Mouse (Mus musculus): ENCODE results near the gene Iqcm. TPM values are rescaled to one million over a fixed set of nuclear protein-coding genes. Genes with fewer than 3 reads are reported as not detected.
"Not testable (repeated sequence)": the region's sequence is repeated elsewhere in the genome, so short reads cannot be mapped to it uniquely, and the experiment has no call there.

Iqcm gene
- polyA plus RNA-seq (2015; fragmentation: Nextera tagmentation; extraction: Ambion mirVana), result not detected in 2 replicates

DNA sequence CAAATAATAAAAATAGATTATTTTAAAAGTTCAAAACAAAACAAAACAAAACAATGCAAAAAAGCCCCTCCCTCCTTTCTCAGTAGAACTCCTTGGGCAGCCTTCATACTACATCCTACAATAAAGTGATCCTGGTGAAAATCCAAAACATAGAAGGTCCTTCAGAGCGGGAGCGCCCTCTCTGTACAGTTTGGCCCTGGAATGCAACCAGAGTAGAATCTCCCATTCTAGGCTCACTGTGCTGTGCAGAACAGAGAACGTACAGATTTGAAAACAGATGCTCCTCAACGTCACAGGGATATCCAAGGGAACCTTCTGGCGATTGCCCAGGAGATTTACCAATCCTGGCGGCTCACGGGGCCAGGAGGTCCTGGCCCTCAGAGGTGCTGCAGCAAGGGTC lies at the start of gene Iqcm:
Gene Iqcm, plus strand, starts transcription at position 301 of the 400 bp plus-strand sequence.
- no peaks in the 10 kb centered on the region for H3K4me1 ChIP-seq (replicated peaks)
- no peak within 1 kb of the TSS for H3K27ac ChIP-seq (replicated peaks)
- no peaks in the 10 kb centered on the region for H3K9me3 ChIP-seq (replicated peaks)
- no peak for ATAC-seq (ENCODE audit: insufficient read depth)
- no peaks in the 10 kb centered on the region for H3K27me3 ChIP-seq
- WGBS (ENCODE audit: insufficient replicate concordance), result 59% methylated on average over 7 of the region's 7 CpGs
- H3K4me3 ChIP-seq (replicated peaks), result no peak within 1 kb of the TSS
- H3K9ac ChIP-seq, result no peak within 1 kb of the TSS
- H3K4me2 ChIP-seq, result no peak within 1 kb of the TSS
- H3K36me3 ChIP-seq (replicated peaks), result no peaks in the 10 kb centered on the region

GRCm38 (mm10) chr8:75406489-75406888 lies 42.0 kb upstream of the Iqcm start, which contains the start of gene Gm10358:
TSS of gene Gm10358 (minus strand) at chr8:75406589.
- H3K4me1 ChIP-seq (replicated peaks), result no peaks in the 10 kb centered on the region
- H3K9me3 ChIP-seq (replicated peaks), result no peaks in the 10 kb centered on the region
- 79% methylated on average over 5 of the region's 5 CpGs for WGBS (ENCODE audit: insufficient replicate concordance)
- no peak within 1 kb of the TSS for H3K4me3 ChIP-seq (replicated peaks)
- H3K36me3 ChIP-seq (replicated peaks), result no peaks in the 10 kb centered on the region
- H3K4me2 ChIP-seq, result no peak within 1 kb of the TSS
- no peak within 1 kb of the TSS for H3K27ac ChIP-seq (replicated peaks)
- no peak within 1 kb of the TSS for H3K9ac ChIP-seq
- no peaks in the 10 kb centered on the region for H3K27me3 ChIP-seq
- no peak for ATAC-seq (ENCODE audit: insufficient read depth)

DNA sequence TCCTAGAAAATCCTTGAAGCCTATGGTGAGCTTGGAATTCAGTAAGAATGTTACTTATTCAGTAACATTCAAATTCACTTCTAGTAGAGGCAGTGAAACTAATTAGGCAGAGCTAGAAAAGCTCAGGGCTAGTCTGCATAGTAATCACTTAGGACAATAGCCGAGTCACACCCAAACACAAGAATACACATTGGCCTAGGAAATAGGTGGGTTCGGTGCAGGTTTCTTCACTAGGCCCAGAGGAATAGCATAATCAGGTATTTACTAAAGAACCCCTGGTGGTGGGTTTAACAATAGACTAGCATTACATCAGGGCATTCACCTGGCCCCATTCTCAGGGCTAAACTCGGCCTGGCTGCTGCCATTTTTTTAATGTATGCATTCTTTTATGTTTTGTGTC lies 32.8 kb upstream of the Iqcm start:
- H3K4me2 ChIP-seq; H3K9me3 ChIP-seq (replicated peaks); H3K4me1 ChIP-seq (replicated peaks); H3K9ac ChIP-seq; ATAC-seq (ENCODE audit: insufficient read depth); H3K36me3 ChIP-seq (replicated peaks); H3K27me3 ChIP-seq; H3K27ac ChIP-seq (replicated peaks); H3K4me3 ChIP-seq (replicated peaks): not testable (repeated sequence)
- WGBS (ENCODE audit: insufficient replicate concordance), result 54% methylated on average over 3 of the region's 3 CpGs

GRCm38 (mm10) chr8:75476756-75477155 lies 28.3 kb downstream of the Iqcm start:
- no peak for ATAC-seq (ENCODE audit: insufficient read depth)
- no peak overlapping the region for H3K9ac ChIP-seq
- H3K27ac ChIP-seq (replicated peaks), result no peak overlapping the region

GRCm38 (mm10) chr8:75489035-75489678 lies 40.7 kb downstream of the Iqcm start:
- Histone ChIP-seq H3K27me3 (no peaks in the 10 kb centered on the region), H3K4me3 (replicated peaks) (no peak overlapping the region), H3K27ac (replicated peaks) (no peak overlapping the region), H3K9ac (no peak overlapping the region), H3K9me3 (replicated peaks) (no peaks in the 10 kb centered on the region), H3K4me2 (no peak overlapping the region), H3K36me3 (replicated peaks) (no peaks in the 10 kb centered on the region), H3K4me1 (replicated peaks) (no peaks in the 10 kb centered on the region)
- 58% methylated on average over 13 of the region's 13 CpGs for WGBS (ENCODE audit: insufficient replicate concordance)
- ATAC-seq (ENCODE audit: insufficient read depth), result no peak

More at GRCm38 (mm10) chr8:75476756-75477155, 28.3 kb downstream of the Iqcm start:
- Histone ChIP-seq H3K27me3 (no peaks in the 10 kb centered on the region), H3K9me3 (replicated peaks) (no peaks in the 10 kb centered on the region), H3K36me3 (replicated peaks) (no peaks in the 10 kb centered on the region), H3K4me1 (replicated peaks) (no peaks in the 10 kb centered on the region), H3K4me2 (no peak overlapping the region), H3K4me3 (replicated peaks) (no peak overlapping the region)
- 59% methylated on average over 1 of the region's 1 CpGs for WGBS (ENCODE audit: insufficient replicate concordance)

- Histone ChIP-seq H3K27me3 (no peaks in the 10 kb centered on the region), H3K36me3 (replicated peaks) (no peaks in the 10 kb centered on the region), H3K4me1 (replicated peaks) (no peaks in the 10 kb centered on the region), H3K9ac (no peak overlapping the region), H3K4me2 (no peak overlapping the region), H3K27ac (replicated peaks) (no peak overlapping the region), H3K9me3 (replicated peaks) (no peaks in the 10 kb centered on the region), H3K4me3 (replicated peaks) (no peak overlapping the region)
- 66% methylated on average over 1 of the region's 1 CpGs for WGBS (ENCODE audit: insufficient replicate concordance)
- no peak for ATAC-seq (ENCODE audit: insufficient read depth)
These were observed 60.8 kb downstream of the Iqcm start for GRCm38 (mm10) chr8:75509299-75509698.

GRCm38 (mm10) chr8:75513786-75514185 lies 65.3 kb downstream of the Iqcm start:
- WGBS (ENCODE audit: insufficient replicate concordance), result 54% methylated on average over 3 of the region's 3 CpGs
- Histone ChIP-seq H3K4me1 (replicated peaks) (no peaks in the 10 kb centered on the region), H3K27ac (replicated peaks) (no peak overlapping the region)

DNA sequence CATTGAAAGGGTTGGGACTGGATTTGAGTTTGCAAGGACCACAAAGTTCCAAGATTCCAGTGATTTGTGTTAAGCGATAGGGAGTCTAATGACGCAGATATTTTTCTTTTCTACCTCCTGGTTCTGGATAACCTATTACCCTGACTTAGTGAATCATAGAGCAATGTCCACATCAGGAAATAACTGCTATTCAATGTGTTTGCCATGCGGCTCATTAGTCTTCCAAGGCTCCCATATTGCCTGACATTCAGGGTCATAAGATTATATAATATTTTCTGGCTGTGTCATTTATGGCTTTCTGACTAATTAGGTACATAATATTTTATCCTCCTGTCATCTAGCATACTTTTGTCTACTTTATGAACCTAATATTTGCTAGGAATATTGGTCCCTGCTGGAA lies 100.8 kb downstream of the Iqcm start:
- ATAC-seq (ENCODE audit: insufficient read depth), result no peak

More at GRCm38 (mm10) chr8:75513786-75514185, 65.3 kb downstream of the Iqcm start:
- H3K9me3 ChIP-seq (replicated peaks), result no peaks in the 10 kb centered on the region
- no peaks in the 10 kb centered on the region for H3K36me3 ChIP-seq (replicated peaks)
- H3K4me2 ChIP-seq, result no peak overlapping the region
- no peak for ATAC-seq (ENCODE audit: insufficient read depth)
- H3K27me3 ChIP-seq, result no peaks in the 10 kb centered on the region
- H3K9ac ChIP-seq, result no peak overlapping the region
- H3K4me3 ChIP-seq (replicated peaks), result no peak overlapping the region

GRCm38 (mm10) chr8:75596281-75596680 lies 147.8 kb downstream of the Iqcm start:
- Histone ChIP-seq H3K4me2 (no peak overlapping the region), H3K9me3 (replicated peaks) (no peaks in the 10 kb centered on the region), H3K27me3 (no peaks in the 10 kb centered on the region), H3K36me3 (replicated peaks) (no peaks in the 10 kb centered on the region), H3K9ac (no peak overlapping the region), H3K27ac (replicated peaks) (no peak overlapping the region), H3K4me3 (replicated peaks) (no peak overlapping the region), H3K4me1 (replicated peaks) (no peaks in the 10 kb centered on the region)
- WGBS (ENCODE audit: insufficient replicate concordance), result 43% methylated on average over 2 of the region's 2 CpGs
- no peak for ATAC-seq (ENCODE audit: insufficient read depth)

More for the DNA sequence above, 100.8 kb downstream of the Iqcm start:
- WGBS (ENCODE audit: insufficient replicate concordance), result 66% methylated on average over 3 of the region's 3 CpGs
- Histone ChIP-seq H3K27me3 (no peaks in the 10 kb centered on the region), H3K9ac (no peak overlapping the region), H3K36me3 (replicated peaks) (no peaks in the 10 kb centered on the region), H3K4me1 (replicated peaks) (no peaks in the 10 kb centered on the region), H3K9me3 (replicated peaks) (no peaks in the 10 kb centered on the region), H3K27ac (replicated peaks) (no peak overlapping the region), H3K4me3 (replicated peaks) (no peak overlapping the region), H3K4me2 (no peak overlapping the region)

GRCm38 (mm10) chr8:75642958-75643357 lies 194.5 kb downstream of the Iqcm start:
- H3K9me3 ChIP-seq (replicated peaks), result no peaks in the 10 kb centered on the region
- no peaks in the 10 kb centered on the region for H3K27me3 ChIP-seq
- no peak overlapping the region for H3K4me2 ChIP-seq
- no peaks in the 10 kb centered on the region for H3K4me1 ChIP-seq (replicated peaks)
- H3K4me3 ChIP-seq (replicated peaks), result no peak overlapping the region
- H3K36me3 ChIP-seq (replicated peaks), result no peaks in the 10 kb centered on the region
- 55% methylated on average over 3 of the region's 3 CpGs for WGBS (ENCODE audit: insufficient replicate concordance)
- H3K27ac ChIP-seq (replicated peaks), result no peak overlapping the region
- H3K9ac ChIP-seq, result no peak overlapping the region
- no peak for ATAC-seq (ENCODE audit: insufficient read depth)

DNA sequence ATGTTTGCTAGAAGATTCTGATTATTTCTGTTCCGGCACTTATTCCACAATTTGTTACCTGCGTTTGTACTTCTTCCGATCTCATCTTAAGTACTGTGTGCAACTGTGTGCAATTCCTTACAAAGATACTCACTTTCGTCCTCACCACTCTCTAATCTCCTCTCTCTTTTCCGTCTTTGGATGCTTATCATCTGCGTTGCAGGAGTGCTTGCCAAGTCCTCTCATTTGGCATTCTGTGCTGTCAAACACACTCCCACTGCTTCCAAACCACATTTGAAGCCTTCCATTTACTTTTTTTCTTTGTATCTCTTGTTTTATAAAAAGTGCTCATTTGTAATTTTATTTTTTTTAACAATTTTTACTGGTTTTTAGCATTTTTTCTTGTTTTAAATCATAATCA lies 210.8 kb downstream of the Iqcm start:
- no peaks in the 10 kb centered on the region for H3K27me3 ChIP-seq
- H3K4me2 ChIP-seq, result no peak overlapping the region
- H3K4me1 ChIP-seq (replicated peaks), result no peaks in the 10 kb centered on the region
- no peaks in the 10 kb centered on the region for H3K9me3 ChIP-seq (replicated peaks)
- no peak overlapping the region for H3K9ac ChIP-seq
- no peak overlapping the region for H3K27ac ChIP-seq (replicated peaks)
- 67% methylated on average over 6 of the region's 6 CpGs for WGBS (ENCODE audit: insufficient replicate concordance)
- no peak for ATAC-seq (ENCODE audit: insufficient read depth)
- no peaks in the 10 kb centered on the region for H3K36me3 ChIP-seq (replicated peaks)
- no peak overlapping the region for H3K4me3 ChIP-seq (replicated peaks)

DNA sequence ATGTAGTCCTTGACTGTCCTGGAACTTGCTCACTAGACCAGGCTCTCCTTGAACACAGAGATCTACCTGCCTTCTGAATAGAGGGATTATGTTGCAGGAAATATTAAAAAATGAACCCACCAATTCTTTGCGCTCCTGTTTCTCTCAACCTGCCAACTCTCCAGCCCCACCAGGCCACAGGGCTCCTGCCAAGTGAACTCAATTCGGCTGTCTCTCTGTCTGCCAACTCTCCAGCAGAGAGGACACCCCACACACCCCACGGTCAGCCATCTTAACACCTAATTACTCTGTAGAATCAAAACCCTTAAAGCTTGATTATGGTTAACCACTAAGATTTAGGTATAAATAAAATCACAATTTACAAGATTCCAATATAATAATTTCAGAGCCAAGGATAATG lies 298.1 kb downstream of the Iqcm start:
- WGBS (ENCODE audit: insufficient replicate concordance), result 50% methylated on average over 3 of the region's 3 CpGs
- H3K4me3 ChIP-seq (replicated peaks), result no peak overlapping the region

More for the DNA sequence above, 298.1 kb downstream of the Iqcm start:
- no peak for ATAC-seq (ENCODE audit: insufficient read depth)
- Histone ChIP-seq H3K27me3 (no peaks in the 10 kb centered on the region), H3K36me3 (replicated peaks) (no peaks in the 10 kb centered on the region), H3K27ac (replicated peaks) (no peak overlapping the region), H3K4me1 (replicated peaks) (no peaks in the 10 kb centered on the region), H3K9me3 (replicated peaks) (no peaks in the 10 kb centered on the region), H3K9ac (no peak overlapping the region), H3K4me2 (no peak overlapping the region)
